Mouse (Mus musculus) lung, postnatal 0 days (tissue): ENCODE results near the gene Rsc1a1. TPM values are rescaled to one million over a fixed set of nuclear protein-coding genes. Genes with fewer than 3 reads are reported as not detected.

Experiments
- ATAC-seq: fragments of 200-750 bp; cut with Nextera tagmentation; 2 replicates; pipeline ENCODE4 v1.8.0; 2017; ENCODE audit warnings: moderate library complexity
- DNase-seq: peaks from one replicate; pipeline ENCODE4 v3.0.0-alpha.2; 2016; ENCODE audit warnings: low spot score
- H3K27ac ChIP-seq: fragments of 300-500 bp; sonication (generic); 2 replicates; pipeline ENCODE4 v1.5.1; 2014; ENCODE audit warnings: antibody characterized with exemption, mild to moderate bottlenecking, low read length, mixed read lengths
- H3K27me3 ChIP-seq: fragments of 300-500 bp; sonication (generic); replicated peaks from 2 replicates; pipeline ENCODE4 v1.6.1; 2014; ENCODE audit warnings: low read length, mixed read lengths; ENCODE audit not compliant: insufficient read depth
- H3K36me3 ChIP-seq: fragments of 300-500 bp; sonication (generic); 2 replicates; pipeline ENCODE4 v1.6.1; 2014; ENCODE audit warnings: low read length, mixed read lengths; ENCODE audit not compliant: insufficient read depth
- H3K4me1 ChIP-seq: fragments of 300-500 bp; sonication (generic); 2 replicates; pipeline ENCODE4 v1.6.1; 2014; ENCODE audit warnings: antibody characterized with exemption, low read depth, low read length, mixed read lengths; ENCODE audit not compliant: insufficient read depth
- H3K4me2 ChIP-seq: fragments of 300-500 bp; sonication (generic); replicated peaks from 2 replicates; pipeline ENCODE4 v1.6.1; 2014; ENCODE audit warnings: low read depth, mild to moderate bottlenecking, low read length, moderate library complexity, mixed read lengths
- H3K4me3 ChIP-seq: fragments of 300-500 bp; sonication (generic); 2 replicates; pipeline ENCODE4 v1.5.1; 2014; ENCODE audit warnings: low read depth, low read length
- H3K9ac ChIP-seq: fragments of 300-500 bp; sonication (generic); replicated peaks from 2 replicates; pipeline ENCODE4 v1.6.1; 2014; ENCODE audit warnings: low read depth, mild to moderate bottlenecking
- H3K9me3 ChIP-seq: fragments of 300-500 bp; sonication (generic); 2 replicates; pipeline ENCODE4 v1.6.1; 2016; ENCODE audit warnings: low read length, mixed read lengths
- CTCF ChIP-seq: IDR thresholded peaks from 2 replicates; pipeline ENCODE4 v1.5.1; 2016; ENCODE audit warnings: antibody characterized with exemption, mild to moderate bottlenecking
- EP300 ChIP-seq: IDR thresholded peaks from 2 replicates; pipeline ENCODE4 v1.6.1; 2016; ENCODE audit warnings: antibody characterized with exemption, mild to moderate bottlenecking, control low read depth
- WGBS: fragments of 180-500 bp; shearing (Covaris S2); extraction: QIAGEN DNeasy Blood & Tissue Kit; methylation state at CpG from one replicate; pipeline ENCODE4 v1.1.7; 2014; 5-methylcytosine and 5-hydroxymethylcytosine counted together
- polyA plus RNA-seq: library from polyadenylated mRNA; unstranded; fragments of >200 nt; fragmentation: Nextera tagmentation; extraction: Ambion mirVana; gene quantifications from 2 replicates; pipeline ENCODE4 v1.2.1, GENCODE M21; 2015

Rsc1a1 gene
- polyA plus RNA-seq, 1 experiment from 2014 or later: not detected

GRCm38 (mm10) chr4:141686093-141686492 is 694 bp upstream of the Rsc1a1 start:
- Histone ChIP-seq H3K9ac (no peak overlapping the region), H3K4me1 (peaks cover 5% of the 10 kb centered on the region; the same call in 1 of the 2 replicates), H3K36me3 (peaks cover 34% of the 10 kb centered on the region; the same call in 1 of the 2 replicates), H3K4me3 (no peak overlapping the region), H3K27ac (no peak overlapping the region), H3K9me3 (no peaks in the 10 kb centered on the region), H3K4me2 (no peak overlapping the region), H3K27me3 (no peaks in the 10 kb centered on the region)
- no peak for TF ChIP-seq CTCF
- TF ChIP-seq EP300: no peak
- ATAC-seq: peak; percentile 68
- peak; percentile 70 for DNase-seq
- 51% methylated on average over 3 of the region's 3 CpGs for WGBS

GRCm38 (mm10) chr4:141682706-141683230 is 2.6 kb downstream of the Rsc1a1 start:
- Histone ChIP-seq H3K4me3 (no peak overlapping the region), H3K4me1 (peaks cover 5% of the 10 kb centered on the region; the same call in 1 of the 2 replicates), H3K36me3 (peaks cover 30% of the 10 kb centered on the region; the same call in 1 of the 2 replicates), H3K9ac (no peak overlapping the region), H3K27me3 (no peaks in the 10 kb centered on the region), H3K9me3 (no peaks in the 10 kb centered on the region), H3K27ac (no peak overlapping the region), H3K4me2 (no peak overlapping the region)
- 69% methylated on average over 12 of the region's 12 CpGs for WGBS
- TF ChIP-seq CTCF (no peak), EP300 (no peak)
- ATAC-seq: peak; percentile 34; the same call in 1 of the 2 replicates
- peak; percentile 34 for DNase-seq

- Histone ChIP-seq H3K27ac (peak overlapping the region; percentile 57; the same call in 1 of the 2 replicates), H3K4me1 (peaks cover 5% of the 10 kb centered on the region; the same call in 1 of the 2 replicates), H3K9me3 (no peaks in the 10 kb centered on the region), H3K36me3 (peaks cover 29% of the 10 kb centered on the region; the same call in 1 of the 2 replicates), H3K4me3 (no peak overlapping the region), H3K27me3 (no peaks in the 10 kb centered on the region), H3K9ac (no peak overlapping the region), H3K4me2 (no peak overlapping the region)
- ATAC-seq: peak; percentile 73
- TF ChIP-seq EP300 (no peak), CTCF (no peak)
- WGBS: 44% methylated on average over 7 of the region's 7 CpGs
- peak; percentile 76 for DNase-seq
These were observed 3.6 kb downstream of the Rsc1a1 start for GRCm38 (mm10) chr4:141681767-141682166.

GRCm38 (mm10) chr4:141680892-141681291 is 4.5 kb downstream of the Rsc1a1 start:
- ATAC-seq: no peak
- H3K9ac ChIP-seq: no peak overlapping the region
- H3K9me3 ChIP-seq: no peaks in the 10 kb centered on the region
- TF ChIP-seq CTCF (0 out of 2 replicates have a peak, but pooled peaks have one; percentile 7), EP300 (no peak)
- no peaks in the 10 kb centered on the region for H3K27me3 ChIP-seq
- 51% methylated on average over 12 of the region's 12 CpGs for WGBS
- no peak overlapping the region for H3K27ac ChIP-seq
- H3K4me2 ChIP-seq: no peak overlapping the region
- peaks cover 22% of the 10 kb centered on the region; the same call in 1 of the 2 replicates for H3K36me3 ChIP-seq
- no peak for DNase-seq
- no peak overlapping the region for H3K4me3 ChIP-seq
- peaks cover 5% of the 10 kb centered on the region; the same call in 1 of the 2 replicates for H3K4me1 ChIP-seq

DNA sequence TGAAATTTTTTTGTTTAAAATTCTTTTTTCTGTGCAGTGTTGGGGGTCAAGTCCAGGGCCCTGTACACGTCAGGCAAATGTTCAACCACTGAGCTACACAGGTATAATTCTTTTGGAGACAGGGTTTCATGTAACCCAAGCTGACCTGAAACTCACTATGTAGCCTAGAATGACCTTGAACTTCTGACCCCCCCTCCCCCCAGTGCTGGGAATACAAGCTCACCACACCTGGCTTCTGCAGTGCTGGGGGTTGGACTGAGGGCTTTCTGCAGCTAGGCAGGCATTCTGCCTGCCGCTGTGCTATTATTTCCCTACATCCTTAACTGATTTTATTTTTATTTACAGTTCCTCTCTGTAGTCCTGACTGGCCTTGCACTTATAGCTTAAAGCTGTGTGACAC is 6.4 kb downstream of the Rsc1a1 start:
- H3K36me3 ChIP-seq: peaks cover 5% of the 10 kb centered on the region; the same call in 1 of the 2 replicates
- TF ChIP-seq EP300: no peak
- TF ChIP-seq CTCF: no peak
- peaks cover 5% of the 10 kb centered on the region; the same call in 1 of the 2 replicates for H3K4me1 ChIP-seq
- no peak overlapping the region for H3K9ac ChIP-seq
- 90% methylated on average over 2 of the region's 2 CpGs for WGBS
- no peak for DNase-seq
- no peak for ATAC-seq
- no peaks in the 10 kb centered on the region for H3K27me3 ChIP-seq
- H3K4me3 ChIP-seq: no peak overlapping the region
- H3K27ac ChIP-seq: no peak overlapping the region
- H3K9me3 ChIP-seq: no peaks in the 10 kb centered on the region
- no peak overlapping the region for H3K4me2 ChIP-seq

- no peaks in the 10 kb centered on the region for H3K4me1 ChIP-seq
- no peaks in the 10 kb centered on the region for H3K9me3 ChIP-seq
- TF ChIP-seq EP300 (no peak), CTCF (no peak)
- no peak overlapping the region for H3K27ac ChIP-seq
- H3K36me3 ChIP-seq: no peaks in the 10 kb centered on the region
- no peak overlapping the region for H3K4me2 ChIP-seq
- DNase-seq (no peak), ATAC-seq (no peak)
- no peak overlapping the region for H3K9ac ChIP-seq
- WGBS: 70% methylated on average over 5 of the region's 5 CpGs
- H3K4me3 ChIP-seq: no peak overlapping the region
- H3K27me3 ChIP-seq: no peaks in the 10 kb centered on the region
These were observed 8.9 kb downstream of the Rsc1a1 start for GRCm38 (mm10) chr4:141676462-141676979.
